Mouse (Mus musculus) adrenal gland, postnatal 25 days (tissue): ENCODE measurements around the gene Ptprn2. TPM values are rescaled to one million over a fixed set of nuclear protein-coding genes. Genes with fewer than 3 reads are reported as not detected.

Experiments used
- DNase-seq: peaks from one replicate; pipeline ENCODE4 v3.0.0; 2021; ENCODE audit warnings: mixed read lengths
- total RNA-seq: library from RNA; stranded (reverse); gene quantifications from 2 replicates; pipeline ENCODE4 v1.2.3, GENCODE M21; 2021

Ptprn2 gene
- total RNA-seq, 1 experiment from 2014 or later = 21.7 TPM

- no peak for DNase-seq
Measured at GRCm38 (mm10) chr12:116594457-116594856, 108.9 kb downstream of the Ptprn2 start.

- DNase-seq = no peak
Measured at GRCm38 (mm10) chr12:116594866-116595610, 109.5 kb downstream of the Ptprn2 start.

GRCm38 (mm10) chr12:116595727-116596126, 110.2 kb downstream of the Ptprn2 start:
- DNase-seq = no peak

DNA sequence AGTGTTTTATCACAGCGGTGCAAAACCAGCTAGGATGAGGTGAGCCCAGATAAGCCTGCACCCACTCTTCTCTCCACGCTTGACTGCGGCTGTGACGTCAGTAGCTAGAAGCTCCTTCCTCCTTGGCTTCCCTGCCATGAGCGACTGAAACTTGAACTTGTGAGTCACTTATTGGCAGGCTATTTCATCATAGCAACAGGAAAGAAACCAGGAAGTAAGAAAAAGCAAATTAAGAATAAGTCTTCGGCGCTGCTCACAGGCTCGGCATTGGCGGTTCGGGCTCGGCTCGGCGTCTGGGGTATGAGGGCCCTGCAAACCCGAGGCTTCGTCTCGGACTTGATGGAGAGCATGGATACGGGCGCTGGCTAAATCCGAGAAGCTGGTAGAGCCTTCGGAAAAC, 111.5 kb downstream of the Ptprn2 start:
- DNase-seq = no peak

DNA sequence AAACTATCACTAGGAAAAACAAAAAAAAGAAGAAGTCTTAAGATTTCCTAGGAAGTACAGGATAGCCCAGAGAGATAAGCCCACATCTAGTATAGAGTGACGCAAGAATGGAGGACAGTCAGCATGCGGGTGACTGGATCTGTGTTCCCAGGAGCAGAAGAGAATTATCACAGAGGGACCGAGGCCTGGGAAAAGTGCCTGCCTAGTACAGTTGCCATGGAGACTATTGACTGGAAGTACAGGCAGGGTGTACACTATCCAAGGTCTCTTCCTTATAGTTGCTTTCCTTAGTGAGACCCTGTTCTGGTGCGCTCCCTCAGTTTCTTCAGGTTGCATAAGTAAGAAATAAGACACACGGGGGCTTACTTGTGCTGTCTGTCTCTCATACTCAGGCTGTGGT, 112.2 kb downstream of the Ptprn2 start:
- no peak for DNase-seq

- no peak for DNase-seq
Measured at GRCm38 (mm10) chr12:116598123-116599005, 112.8 kb downstream of the Ptprn2 start.

DNA sequence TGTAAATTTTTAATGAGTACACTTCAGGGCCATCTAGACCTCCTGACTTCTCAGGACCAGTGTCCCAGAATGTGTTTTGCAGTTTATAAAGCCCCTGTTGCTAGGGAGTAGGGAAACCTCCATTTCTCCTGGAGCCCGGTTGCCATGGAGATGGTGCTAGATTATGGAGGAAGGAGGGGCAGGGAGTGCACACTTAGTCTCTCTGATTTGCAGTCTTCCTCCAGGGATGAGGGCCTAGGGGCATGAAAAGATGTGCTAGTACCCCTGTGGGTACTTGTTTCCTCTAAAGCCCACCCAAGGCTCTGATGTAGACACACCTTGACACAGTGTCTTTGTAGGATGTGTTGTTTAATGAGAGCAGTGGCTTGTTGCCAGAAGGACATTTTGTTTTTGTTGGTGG, 114.0 kb downstream of the Ptprn2 start:
- DNase-seq = no peak

- no peak for DNase-seq
Measured at GRCm38 (mm10) chr12:116600054-116600453, 114.5 kb downstream of the Ptprn2 start.

GRCm38 (mm10) chr12:116601395-116601794, 115.9 kb downstream of the Ptprn2 start:
- no peak for DNase-seq

GRCm38 (mm10) chr12:116601921-116602320, 116.4 kb downstream of the Ptprn2 start:
- no peak for DNase-seq

DNA sequence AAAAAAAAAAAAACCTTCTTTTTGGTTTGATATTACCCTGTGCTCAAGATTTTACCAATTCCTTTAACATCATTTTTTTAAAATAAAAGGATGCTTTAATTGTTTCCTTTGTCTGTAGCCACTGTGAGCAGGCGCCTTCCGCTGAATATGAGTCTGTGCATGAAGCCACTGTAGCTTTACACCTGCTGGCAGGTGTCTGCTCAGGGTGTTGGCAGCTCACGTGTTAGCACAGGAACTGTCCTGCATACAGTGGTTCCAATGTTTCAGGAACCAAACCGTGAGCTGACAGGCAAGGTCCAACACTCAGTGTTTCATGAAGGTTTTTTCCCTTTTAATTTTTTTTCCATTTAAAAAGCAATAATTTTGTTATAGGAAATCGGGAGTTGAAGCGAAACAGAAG, 123.1 kb downstream of the Ptprn2 start:
- no peak for DNase-seq

GRCm38 (mm10) chr12:116619868-116620267, 134.3 kb downstream of the Ptprn2 start:
- DNase-seq = peak; percentile 70

GRCm38 (mm10) chr12:116620299-116620698, 134.8 kb downstream of the Ptprn2 start:
- DNase-seq = no peak

DNA sequence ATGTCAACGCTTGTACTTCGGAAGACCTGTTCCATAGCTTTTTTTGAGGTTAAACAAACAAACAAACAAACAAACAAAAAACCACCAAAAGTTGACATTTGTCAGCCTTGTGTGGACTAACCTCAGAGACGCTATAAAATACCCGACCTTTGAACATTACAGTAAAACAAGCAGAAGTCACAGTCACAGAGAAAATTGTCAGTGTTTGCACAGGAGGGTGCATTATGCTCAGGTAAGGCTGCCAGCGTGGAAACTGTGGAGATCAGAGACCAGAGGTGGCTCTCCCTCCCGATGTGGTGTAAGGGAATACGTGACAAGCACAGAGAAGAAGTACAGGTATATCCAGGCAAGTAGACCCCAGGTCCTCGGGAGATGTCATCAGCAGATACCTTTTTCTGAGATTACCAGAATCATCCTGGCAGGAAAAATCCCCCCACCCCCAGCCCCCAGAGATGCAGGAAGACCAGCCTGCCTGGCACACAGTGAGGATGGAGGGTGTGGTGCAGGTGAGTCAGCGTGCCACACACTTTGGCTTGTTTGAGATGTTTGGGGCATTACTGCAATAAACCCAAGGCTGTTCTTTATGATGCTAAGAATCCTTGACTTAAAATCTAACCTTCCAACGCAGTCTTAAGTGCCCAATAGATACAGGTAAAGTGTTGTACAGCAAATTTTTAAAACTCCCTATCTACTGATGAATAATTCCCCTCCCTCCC, 136.0 kb downstream of the Ptprn2 start:
- no peak for DNase-seq

DNA sequence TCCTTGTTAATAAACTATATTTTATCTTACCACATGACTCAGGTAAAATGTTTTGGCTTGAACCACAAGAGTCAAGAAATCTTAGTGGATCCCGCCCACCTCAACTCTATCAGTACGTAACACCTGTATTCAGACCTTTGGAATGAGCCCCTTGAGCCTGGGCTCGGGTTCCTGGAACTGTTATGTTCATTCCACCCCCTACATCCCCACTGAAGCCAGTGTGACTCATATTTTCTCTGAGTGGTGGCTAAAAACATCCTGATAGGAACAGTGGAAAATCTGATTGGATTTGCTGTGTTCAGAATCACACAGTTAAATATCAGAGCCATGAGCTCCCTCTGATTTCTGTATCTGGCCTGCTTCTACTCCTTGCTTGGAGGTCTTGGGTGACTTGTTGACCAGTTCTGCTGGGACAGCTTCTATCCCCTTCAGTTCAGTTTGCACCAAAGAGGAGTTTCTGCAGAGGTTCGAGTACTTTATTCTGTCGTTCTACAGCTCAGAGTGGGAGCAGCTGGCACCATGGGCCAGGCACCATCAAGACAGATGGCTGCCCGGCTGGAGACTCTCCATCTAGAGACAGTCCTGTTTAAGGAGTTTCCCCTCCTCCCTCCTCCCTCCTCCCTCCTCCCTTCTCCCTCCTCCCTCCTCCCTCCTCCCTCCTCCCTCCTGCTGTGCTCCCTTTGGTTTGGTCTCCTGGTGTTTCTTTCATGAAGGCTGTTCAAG, 137.3 kb downstream of the Ptprn2 start:
- no peak for DNase-seq

DNA sequence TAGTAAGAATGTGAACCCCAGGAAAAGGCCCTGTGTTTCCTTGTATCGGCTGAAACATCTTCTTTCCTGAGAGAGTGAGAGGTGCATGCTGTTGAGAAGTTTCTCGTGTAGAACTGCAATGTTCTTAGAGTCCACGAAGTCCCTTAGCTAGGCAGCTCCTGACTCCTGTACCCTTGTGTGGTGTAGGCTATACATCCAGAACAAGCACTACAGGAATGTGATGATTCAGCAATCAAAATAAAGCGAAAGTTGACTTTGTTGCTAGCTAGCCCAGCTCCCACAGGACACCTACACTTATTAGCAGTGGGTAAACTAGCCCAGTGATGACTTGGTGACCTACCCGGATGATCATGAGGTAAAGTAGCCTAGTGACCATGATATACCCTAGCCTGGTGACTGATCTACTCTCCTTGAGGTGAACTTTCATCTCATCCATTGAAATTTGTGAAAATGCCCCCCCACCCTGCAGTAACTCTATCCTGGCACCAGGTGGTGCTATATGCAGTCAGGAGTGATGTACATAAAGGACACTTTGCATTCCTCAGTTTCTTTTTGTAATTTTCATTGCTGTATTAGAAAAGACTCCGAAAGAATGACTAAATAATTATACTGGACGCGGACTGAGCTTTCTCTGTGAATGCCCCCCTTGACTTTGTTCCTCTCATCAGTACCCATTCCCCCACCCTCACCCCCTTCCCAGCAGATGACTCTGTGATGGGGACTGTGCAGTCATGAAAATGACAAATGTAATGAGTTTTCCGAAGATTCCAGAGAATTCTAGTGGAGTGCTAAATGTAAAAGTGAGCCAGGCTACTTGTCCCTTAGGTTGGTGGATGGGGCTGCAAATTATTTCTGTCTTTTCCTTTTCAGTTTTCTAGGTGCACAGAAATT, 140.1 kb downstream of the Ptprn2 start:
- DNase-seq = no peak

DNA sequence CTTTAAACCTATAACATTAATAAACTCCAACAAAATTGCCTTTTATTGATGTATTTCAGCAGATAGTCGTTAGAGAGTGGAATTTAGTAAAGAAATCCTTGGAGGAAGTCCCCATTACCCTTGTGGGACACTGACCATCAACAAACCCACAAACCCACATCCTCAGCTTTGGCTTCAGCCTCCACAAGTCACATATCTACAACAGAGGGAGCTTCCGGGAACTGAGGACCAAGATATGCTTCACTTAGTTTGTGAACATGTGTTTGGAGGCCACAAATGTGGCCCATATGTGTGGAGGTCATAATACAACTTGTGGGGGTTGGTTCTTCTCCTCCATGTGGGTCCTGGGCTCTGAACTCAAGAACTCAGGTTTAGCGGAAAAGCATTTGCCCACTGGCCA, 143.5 kb downstream of the Ptprn2 start:
- DNase-seq = no peak

- no peak for DNase-seq
Measured at GRCm38 (mm10) chr12:116637498-116637897, 152.0 kb downstream of the Ptprn2 start.

DNA sequence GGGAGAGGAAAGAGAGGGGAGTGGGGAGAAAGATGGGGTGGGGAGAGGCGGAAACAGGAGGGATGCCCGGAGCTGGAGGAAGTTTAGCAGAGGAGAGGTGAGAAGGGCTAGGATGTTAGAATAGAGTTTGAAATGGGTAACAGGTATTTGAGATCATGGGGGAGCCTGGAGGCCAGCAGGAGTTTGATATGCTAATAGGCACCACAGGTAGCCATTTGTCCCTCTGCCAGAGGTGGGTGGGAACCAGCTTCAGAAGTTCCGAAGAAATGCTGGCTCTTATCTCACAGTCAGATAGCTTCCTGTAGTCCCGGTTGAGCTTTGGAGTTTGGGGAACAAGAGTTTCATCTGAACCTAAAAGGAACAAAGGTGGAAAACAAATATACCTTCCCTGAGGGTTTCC, 155.4 kb downstream of the Ptprn2 start:
- no peak for DNase-seq

GRCm38 (mm10) chr12:116641339-116642190, 156.0 kb downstream of the Ptprn2 start:
- DNase-seq = no peak
